Mouse (Mus musculus) heart, embryonic 16.5 days (tissue): Measurements from ENCODE around the gene Gmcl1. TPM values are rescaled to one million over a fixed set of nuclear protein-coding genes. Genes with fewer than 3 reads are reported as not detected.

Source experiments
- ATAC-seq: fragments of 200-750 bp; cut with Nextera tagmentation; replicated peaks from 2 replicates; pipeline ENCODE4 v1.8.0; 2017; ENCODE audit warnings: moderate number of reproducible peaks; ENCODE audit not compliant: insufficient read depth, low FRiP score; ENCODE audit errors: extremely low read depth
- H3K27ac ChIP-seq: fragments of 300-500 bp; sonication (generic); 2 replicates; pipeline ENCODE4 v1.5.1; 2014; ENCODE audit warnings: mild to moderate bottlenecking, low read length, control low read depth, moderate library complexity
- H3K27me3 ChIP-seq: fragments of 300-500 bp; sonication (generic); 2 replicates; pipeline ENCODE4 v1.6.1; 2014; ENCODE audit warnings: low read length, mixed read lengths; ENCODE audit not compliant: control insufficient read depth, insufficient read depth
- H3K36me3 ChIP-seq: fragments of 300-500 bp; sonication (generic); 2 replicates; pipeline ENCODE4 v1.6.1; 2014; ENCODE audit not compliant: control insufficient read depth, insufficient read depth
- H3K4me1 ChIP-seq: fragments of 300-500 bp; sonication (generic); 2 replicates; pipeline ENCODE4 v1.6.1; 2014; ENCODE audit warnings: low read length, mixed read lengths; ENCODE audit not compliant: control insufficient read depth, insufficient read depth
- H3K4me2 ChIP-seq: fragments of 300-500 bp; sonication (generic); 2 replicates; pipeline ENCODE4 v1.6.1; 2014; ENCODE audit warnings: low read depth, mild to moderate bottlenecking, control low read depth, low read length
- H3K4me3 ChIP-seq: fragments of 300-500 bp; sonication (generic); 2 replicates; pipeline ENCODE4 v1.5.1; 2014; ENCODE audit warnings: mild to moderate bottlenecking, control low read depth, low read length
- H3K9ac ChIP-seq: fragments of 300-500 bp; sonication (generic); 2 replicates; pipeline ENCODE4 v1.6.1; 2014; ENCODE audit warnings: low read length, control low read depth
- H3K9me3 ChIP-seq: fragments of 300-500 bp; sonication (generic); replicated peaks from 2 replicates; pipeline ENCODE4 v1.6.1; 2016; ENCODE audit warnings: low read length; ENCODE audit not compliant: control insufficient read depth
- WGBS: fragments of 180-500 bp; shearing (Covaris S2); extraction: QIAGEN DNeasy Blood & Tissue Kit; methylation state at CpG from one replicate; pipeline ENCODE4 v1.1.7; 2014; 5-methylcytosine and 5-hydroxymethylcytosine counted together
- polyA plus RNA-seq: library from polyadenylated mRNA; unstranded; fragments of >200 nt; fragmentation: Nextera tagmentation; extraction: Ambion mirVana; gene quantifications from 2 replicates; pipeline ENCODE4 v1.2.1, GENCODE M21; 2015

Gene Gmcl1
- polyA plus RNA-seq, 1 experiment from 2014 or later, result 17.3 TPM

GRCm38 (mm10) chr6:86773830-86774229 is 40.6 kb upstream of the Gmcl1 start:
- Histone ChIP-seq H3K9ac (no peak overlapping the region), H3K4me3 (no peak overlapping the region), H3K36me3 (no peaks in the 10 kb centered on the region), H3K27me3 (no peaks in the 10 kb centered on the region), H3K4me2 (no peak overlapping the region), H3K4me1 (peaks cover 13% of the 10 kb centered on the region), H3K27ac (no peak overlapping the region), H3K9me3 (no peaks in the 10 kb centered on the region)
- WGBS, result 77% methylated on average over 4 of the region's 4 CpGs
- no peak for ATAC-seq

GRCm38 (mm10) chr6:86772631-86773030 is 39.4 kb upstream of the Gmcl1 start:
- Histone ChIP-seq H3K36me3 (no peaks in the 10 kb centered on the region), H3K4me3 (no peak overlapping the region), H3K27me3 (no peaks in the 10 kb centered on the region), H3K4me1 (peaks cover 13% of the 10 kb centered on the region), H3K9ac (no peak overlapping the region), H3K4me2 (no peak overlapping the region), H3K27ac (no peak overlapping the region), H3K9me3 (no peaks in the 10 kb centered on the region)
- no peak for ATAC-seq
- WGBS, result 72% methylated on average over 7 of the region's 7 CpGs

- H3K4me3 ChIP-seq, result no peak overlapping the region
- no peak for ATAC-seq
- WGBS, result 79% methylated on average over 4 of the region's 4 CpGs
- no peaks in the 10 kb centered on the region for H3K4me1 ChIP-seq
- H3K27ac ChIP-seq, result no peak overlapping the region
- no peaks in the 10 kb centered on the region for H3K9me3 ChIP-seq
- no peaks in the 10 kb centered on the region for H3K36me3 ChIP-seq
- no peaks in the 10 kb centered on the region for H3K27me3 ChIP-seq
- no peak overlapping the region for H3K9ac ChIP-seq
- H3K4me2 ChIP-seq, result no peak overlapping the region
Measured at GRCm38 (mm10) chr6:86768938-86769337, 35.8 kb upstream of the Gmcl1 start.

DNA sequence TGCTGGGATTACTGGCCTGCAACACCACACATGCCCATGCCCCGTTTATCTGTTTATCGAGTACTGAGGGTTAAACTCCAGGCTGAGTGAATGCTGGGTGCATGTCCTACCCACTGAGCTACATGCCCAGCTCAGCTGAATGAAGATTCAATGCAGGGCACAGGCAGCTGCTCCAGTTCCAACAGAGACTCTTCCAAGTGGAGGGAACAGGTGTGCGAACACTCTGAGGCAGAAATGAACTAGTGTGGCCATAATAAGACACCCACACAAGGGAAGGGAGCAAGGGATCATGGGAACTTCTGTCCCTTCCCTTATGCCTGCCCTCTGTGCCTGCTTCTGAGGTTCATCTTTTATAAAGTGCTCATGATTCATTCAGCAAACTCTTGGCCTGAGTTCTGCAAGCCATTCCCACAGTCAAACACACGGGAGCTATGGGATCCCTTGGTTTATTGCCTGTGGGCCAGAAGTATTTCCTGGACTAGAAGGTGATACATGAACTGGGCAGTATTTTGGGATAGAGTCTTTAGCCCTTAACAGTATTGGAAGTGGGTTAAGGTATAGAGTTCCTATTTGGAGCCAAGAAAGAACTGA is 35.1 kb upstream of the Gmcl1 start:
- no peak overlapping the region for H3K9ac ChIP-seq
- no peaks in the 10 kb centered on the region for H3K4me1 ChIP-seq
- no peaks in the 10 kb centered on the region for H3K9me3 ChIP-seq
- H3K27ac ChIP-seq, result no peak overlapping the region
- ATAC-seq, result no peak
- 81% methylated on average over 4 of the region's 4 CpGs for WGBS
- H3K27me3 ChIP-seq, result no peaks in the 10 kb centered on the region
- H3K4me3 ChIP-seq, result no peak overlapping the region
- no peaks in the 10 kb centered on the region for H3K36me3 ChIP-seq
- H3K4me2 ChIP-seq, result no peak overlapping the region

DNA sequence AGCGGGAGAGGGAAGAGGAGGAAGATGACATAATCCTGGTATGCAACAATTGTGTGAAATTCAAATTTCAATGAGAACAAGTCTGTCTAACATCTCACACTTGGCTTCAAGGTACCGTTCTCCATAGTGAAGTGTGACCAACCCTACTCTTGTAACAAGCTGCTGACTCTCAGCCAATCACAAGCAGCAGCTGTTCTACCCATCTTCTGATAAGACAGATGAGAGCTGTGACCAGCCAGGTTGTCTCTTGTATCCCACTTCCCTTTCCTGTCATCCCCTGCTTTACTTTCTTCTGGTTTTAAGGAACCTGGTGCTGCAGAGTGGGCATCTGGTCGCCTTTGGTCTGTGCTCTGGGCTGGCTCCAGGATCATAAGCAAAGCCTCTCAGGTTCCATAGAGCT is 34.3 kb upstream of the Gmcl1 start:
- no peaks in the 10 kb centered on the region for H3K4me1 ChIP-seq
- ATAC-seq, result no peak
- H3K36me3 ChIP-seq, result no peaks in the 10 kb centered on the region
- H3K9me3 ChIP-seq, result no peaks in the 10 kb centered on the region
- no peak overlapping the region for H3K4me2 ChIP-seq
- H3K9ac ChIP-seq, result no peak overlapping the region
- no peaks in the 10 kb centered on the region for H3K27me3 ChIP-seq
- H3K4me3 ChIP-seq, result no peak overlapping the region
- H3K27ac ChIP-seq, result no peak overlapping the region
- 74% methylated on average over 3 of the region's 3 CpGs for WGBS

DNA sequence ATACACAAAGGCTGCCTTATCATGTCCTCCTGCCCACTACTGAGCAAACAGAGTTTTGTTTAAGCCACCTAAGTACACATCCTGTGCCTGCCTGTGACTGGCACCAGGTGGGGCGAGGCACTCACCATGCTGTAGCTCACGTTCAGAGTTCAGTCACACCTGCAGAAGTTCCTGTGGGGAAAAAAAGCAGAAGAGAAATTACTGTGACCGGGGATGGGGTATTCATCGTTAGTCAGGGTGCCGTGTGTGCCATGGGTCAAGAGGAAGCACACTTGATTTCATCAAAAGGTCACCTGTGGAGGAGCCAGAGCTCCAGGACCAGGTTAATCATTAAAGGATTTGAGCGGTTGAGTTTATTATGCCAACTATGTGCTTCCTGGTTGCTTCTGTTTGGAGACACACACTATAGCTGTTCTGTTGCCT is 32.5 kb upstream of the Gmcl1 start:
- Histone ChIP-seq H3K9ac (no peak overlapping the region), H3K27ac (no peak overlapping the region), H3K4me3 (no peak overlapping the region), H3K36me3 (0 out of 2 replicates have a peak, but pooled peaks cover 2% of the 10 kb centered on the region), H3K9me3 (no peaks in the 10 kb centered on the region), H3K4me1 (no peaks in the 10 kb centered on the region), H3K27me3 (no peaks in the 10 kb centered on the region), H3K4me2 (no peak overlapping the region)
- 61% methylated on average over 6 of the region's 6 CpGs for WGBS
- no peak for ATAC-seq

DNA sequence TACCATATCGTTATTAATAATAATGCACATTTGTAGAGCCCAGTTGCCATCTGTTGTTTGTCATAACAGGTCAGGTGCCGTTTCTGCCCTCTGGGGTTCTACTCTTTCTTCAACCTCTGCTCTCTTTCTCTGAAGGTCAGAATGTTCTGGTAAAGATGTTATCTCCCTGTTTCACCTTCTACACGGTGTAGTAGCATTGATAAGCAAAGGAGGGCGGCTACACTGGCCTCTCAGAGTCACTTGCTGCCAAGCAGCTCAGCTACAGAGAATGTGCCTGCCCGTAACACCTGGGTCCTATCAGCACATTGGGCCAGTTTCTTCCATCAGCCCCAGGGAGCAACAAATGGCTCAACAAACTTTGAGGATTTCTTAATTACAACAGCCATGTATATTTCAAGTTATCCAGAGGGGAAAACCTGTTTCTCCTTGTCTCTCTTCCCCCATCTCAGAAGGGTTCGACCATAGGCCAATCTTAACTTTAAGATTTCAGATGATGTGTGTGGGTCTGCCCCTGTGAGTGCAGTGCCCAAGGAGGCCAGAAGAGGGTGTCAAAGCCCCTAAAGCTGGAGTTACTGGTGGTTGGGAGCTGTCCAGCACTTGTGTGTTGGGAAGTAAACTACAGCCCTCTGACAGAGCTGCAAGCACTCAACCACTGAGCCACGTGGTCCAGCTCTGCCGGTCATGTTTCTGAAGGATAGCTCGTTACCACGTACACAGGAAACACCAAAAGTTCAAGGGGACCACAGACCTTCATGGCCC is 21.1 kb upstream of the Gmcl1 start:
- no peak for ATAC-seq
- Histone ChIP-seq H3K27me3 (no peaks in the 10 kb centered on the region), H3K9me3 (0 out of 2 replicates have a peak, but pooled peaks cover 3% of the 10 kb centered on the region), H3K9ac (no peak overlapping the region), H3K36me3 (peaks cover 12% of the 10 kb centered on the region), H3K4me3 (no peak overlapping the region), H3K4me1 (no peaks in the 10 kb centered on the region), H3K27ac (no peak overlapping the region), H3K4me2 (no peak overlapping the region)
- WGBS, result 80% methylated on average over 10 of the region's 10 CpGs

DNA sequence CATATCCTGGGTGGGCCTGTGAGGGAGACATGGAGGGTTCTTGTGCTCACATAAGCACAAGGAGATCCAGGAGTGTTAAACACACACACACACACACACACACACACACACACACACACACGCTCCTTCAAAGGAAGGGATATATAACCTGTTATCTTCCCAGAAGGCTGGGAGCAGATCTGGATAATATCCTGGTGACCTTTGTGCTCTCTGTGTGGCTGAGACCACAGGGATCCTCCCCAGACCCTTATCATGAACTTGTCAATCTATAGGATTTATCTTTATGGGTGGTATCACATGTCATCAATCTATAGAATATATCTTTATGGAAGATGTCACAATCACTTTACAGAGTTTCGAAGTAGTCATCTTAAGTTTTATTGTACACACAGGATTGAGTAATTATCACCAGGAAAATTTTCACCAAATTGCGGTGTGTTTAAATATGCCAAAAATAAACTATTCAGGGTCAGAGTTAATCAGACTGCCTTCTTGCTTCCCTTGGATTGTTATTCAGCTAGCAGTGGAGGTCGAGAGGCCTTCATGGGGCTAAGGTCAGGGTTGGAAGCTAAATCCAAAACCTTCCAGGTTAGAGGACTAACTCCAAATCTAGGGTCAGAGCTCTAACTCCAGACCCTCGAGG is 19.8 kb upstream of the Gmcl1 start:
- Histone ChIP-seq H3K4me3 (no peak overlapping the region), H3K27ac (no peak overlapping the region), H3K4me1 (no peaks in the 10 kb centered on the region), H3K36me3 (peaks cover 12% of the 10 kb centered on the region), H3K27me3 (no peaks in the 10 kb centered on the region), H3K9ac (no peak overlapping the region), H3K9me3 (0 out of 2 replicates have a peak, but pooled peaks cover 3% of the 10 kb centered on the region), H3K4me2 (no peak overlapping the region)
- WGBS, result 78% methylated on average over 5 of the region's 5 CpGs
- no peak for ATAC-seq

DNA sequence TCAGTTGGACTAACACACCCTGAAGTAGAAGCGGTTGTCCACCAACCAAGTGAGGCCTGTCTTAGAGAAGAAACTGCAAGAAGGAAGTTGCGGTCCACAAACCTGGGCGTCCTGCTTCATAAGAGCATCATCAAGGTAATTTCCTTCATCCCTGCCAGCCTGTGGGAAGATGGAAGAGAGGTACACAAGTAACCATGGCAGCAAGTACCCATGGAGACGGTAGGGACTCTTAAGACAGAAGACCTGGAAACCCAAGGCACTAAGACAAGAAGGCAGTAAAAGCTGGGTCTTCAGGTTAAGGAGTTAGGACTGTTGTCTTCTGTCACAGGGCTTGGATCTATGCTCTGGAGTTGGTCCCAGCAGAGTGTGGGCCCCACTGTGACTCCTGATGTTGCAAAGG is 17.8 kb upstream of the Gmcl1 start:
- H3K36me3 ChIP-seq, result peaks cover 12% of the 10 kb centered on the region
- H3K4me1 ChIP-seq, result no peaks in the 10 kb centered on the region
- no peak for ATAC-seq
- no peak overlapping the region for H3K4me2 ChIP-seq
- no peak overlapping the region for H3K9ac ChIP-seq
- no peak overlapping the region for H3K4me3 ChIP-seq
- H3K27ac ChIP-seq, result no peak overlapping the region
- 0 out of 2 replicates have a peak, but pooled peaks cover 3% of the 10 kb centered on the region for H3K9me3 ChIP-seq
- WGBS, result 83% methylated on average over 4 of the region's 4 CpGs
- H3K27me3 ChIP-seq, result no peaks in the 10 kb centered on the region
